Mouse (Mus musculus): ENCODE results near the gene Nipa1. TPM values are rescaled to one million over a fixed set of nuclear protein-coding genes. Genes with fewer than 3 reads are reported as not detected.
A peak's percentile ranks its signal among the peaks of the same experiment; 100 is the strongest.

Gene Nipa1
- polyA plus RNA-seq, 1 experiment: 5.5 TPM

- Histone ChIP-seq H3K27ac (replicated peaks; ENCODE audit: low read depth, low read length) (no peak overlapping the region), H3K4me1 (ENCODE audit: control insufficient read depth, insufficient read depth, insufficient read length, low read length) (no peaks in the 10 kb centered on the region), H3K4me3 (ENCODE audit: insufficient read depth, low read depth, low read length) (no peak overlapping the region)
Observed at GRCm38 (mm10) chr7:55982010-55982700, 37.6 kb downstream of the Nipa1 start.

GRCm38 (mm10) chr7:55981511-55981910 lies 38.2 kb downstream of the Nipa1 start:
- H3K4me1 ChIP-seq (ENCODE audit: control insufficient read depth, insufficient read depth, insufficient read length, low read length): no peaks in the 10 kb centered on the region

GRCm38 (mm10) chr7:55974429-55974828 lies 45.3 kb downstream of the Nipa1 start:
- Histone ChIP-seq H3K27ac (replicated peaks; ENCODE audit: low read depth, low read length) (no peak overlapping the region), H3K4me3 (ENCODE audit: insufficient read depth, low read depth, low read length) (no peak overlapping the region), H3K4me1 (ENCODE audit: control insufficient read depth, insufficient read depth, insufficient read length, low read length) (no peaks in the 10 kb centered on the region)

More at GRCm38 (mm10) chr7:55981511-55981910, 38.2 kb downstream of the Nipa1 start:
- Histone ChIP-seq H3K27ac (replicated peaks; ENCODE audit: low read depth, low read length) (no peak overlapping the region), H3K4me3 (ENCODE audit: insufficient read depth, low read depth, low read length) (no peak overlapping the region)

- H3K4me1 ChIP-seq (ENCODE audit: control insufficient read depth, insufficient read depth, insufficient read length, low read length): no peaks in the 10 kb centered on the region
- H3K4me3 ChIP-seq (ENCODE audit: insufficient read depth, low read depth, low read length): no peak overlapping the region
- 0 out of 2 replicates have a peak overlapping the region, but pooled peaks have one; percentile 43 for H3K27ac ChIP-seq (replicated peaks; ENCODE audit: low read depth, low read length)
Observed at GRCm38 (mm10) chr7:55969415-55969814, 50.3 kb downstream of the Nipa1 start.

GRCm38 (mm10) chr7:55968258-55968901 lies 51.4 kb downstream of the Nipa1 start:
- H3K4me1 ChIP-seq (ENCODE audit: control insufficient read depth, insufficient read depth, insufficient read length, low read length): no peaks in the 10 kb centered on the region
- peak overlapping the region; percentile 58 for H3K4me3 ChIP-seq (ENCODE audit: insufficient read depth, low read depth, low read length)
- peak overlapping the region; percentile 45 for H3K27ac ChIP-seq (replicated peaks; ENCODE audit: low read depth, low read length)

GRCm38 (mm10) chr7:55966866-55967460 lies 52.8 kb downstream of the Nipa1 start:
- Histone ChIP-seq H3K27ac (replicated peaks; ENCODE audit: low read depth, low read length) (no peak overlapping the region), H3K4me1 (ENCODE audit: control insufficient read depth, insufficient read depth, insufficient read length, low read length) (peaks cover 3% of the 10 kb centered on the region; the same call in 1 of the 2 replicates), H3K4me3 (ENCODE audit: insufficient read depth, low read depth, low read length) (no peak overlapping the region)

GRCm38 (mm10) chr7:55962004-55962908 lies 57.5 kb downstream of the Nipa1 start, which contains the start of gene Nipa2:
TSS of gene Nipa2 (minus strand) at chr7:55962476.
- Histone ChIP-seq H3K27ac (replicated peaks; ENCODE audit: low read depth, low read length) (peak within 1 kb of the TSS; percentile 91), H3K4me3 (ENCODE audit: insufficient read depth, low read depth, low read length) (peak within 1 kb of the TSS; percentile 97)

GRCm38 (mm10) chr7:55960506-55960905 lies 59.2 kb downstream of the Nipa1 start:
- Histone ChIP-seq H3K4me3 (ENCODE audit: insufficient read depth, low read depth, low read length) (no peak overlapping the region), H3K4me1 (ENCODE audit: control insufficient read depth, insufficient read depth, insufficient read length, low read length) (peaks cover 3% of the 10 kb centered on the region; the same call in 1 of the 2 replicates), H3K27ac (replicated peaks; ENCODE audit: low read depth, low read length) (no peak overlapping the region)

More at GRCm38 (mm10) chr7:55962004-55962908, 57.5 kb downstream of the Nipa1 start, which contains the start of gene Nipa2:
- H3K4me1 ChIP-seq (ENCODE audit: control insufficient read depth, insufficient read depth, insufficient read length, low read length): peaks cover 3% of the 10 kb centered on the region; the same call in 1 of the 2 replicates

GRCm38 (mm10) chr7:55959801-55960200 lies 60.0 kb downstream of the Nipa1 start:
- no peak overlapping the region for H3K27ac ChIP-seq (replicated peaks; ENCODE audit: low read depth, low read length)
- H3K4me3 ChIP-seq (ENCODE audit: insufficient read depth, low read depth, low read length): no peak overlapping the region
- H3K4me1 ChIP-seq (ENCODE audit: control insufficient read depth, insufficient read depth, insufficient read length, low read length): peaks cover 3% of the 10 kb centered on the region; the same call in 1 of the 2 replicates

GRCm38 (mm10) chr7:55957916-55958315 lies 61.8 kb downstream of the Nipa1 start:
- no peak overlapping the region for H3K4me3 ChIP-seq (ENCODE audit: insufficient read depth, low read depth, low read length)
- H3K27ac ChIP-seq (replicated peaks; ENCODE audit: low read depth, low read length): no peak overlapping the region
- H3K4me1 ChIP-seq (ENCODE audit: control insufficient read depth, insufficient read depth, insufficient read length, low read length): no peaks in the 10 kb centered on the region; the same call in 1 of the 2 replicates

- Histone ChIP-seq H3K4me3 (ENCODE audit: insufficient read depth, low read depth, low read length) (no peak overlapping the region), H3K27ac (replicated peaks; ENCODE audit: low read depth, low read length) (no peak overlapping the region), H3K4me1 (ENCODE audit: control insufficient read depth, insufficient read depth, insufficient read length, low read length) (no peaks in the 10 kb centered on the region; the same call in 1 of the 2 replicates)
Observed at GRCm38 (mm10) chr7:55957178-55957577, 62.6 kb downstream of the Nipa1 start.

- H3K4me3 ChIP-seq (ENCODE audit: insufficient read depth, low read depth, low read length): no peak overlapping the region
- no peak overlapping the region for H3K27ac ChIP-seq (replicated peaks; ENCODE audit: low read depth, low read length)
- no peaks in the 10 kb centered on the region; the same call in 1 of the 2 replicates for H3K4me1 ChIP-seq (ENCODE audit: control insufficient read depth, insufficient read depth, insufficient read length, low read length)
Observed at GRCm38 (mm10) chr7:55956054-55956453, 63.7 kb downstream of the Nipa1 start.

- H3K27ac ChIP-seq (replicated peaks; ENCODE audit: low read depth, low read length): no peak overlapping the region
- no peak overlapping the region for H3K4me3 ChIP-seq (ENCODE audit: insufficient read depth, low read depth, low read length)
- H3K4me1 ChIP-seq (ENCODE audit: control insufficient read depth, insufficient read depth, insufficient read length, low read length): no peaks in the 10 kb centered on the region
Observed at GRCm38 (mm10) chr7:55938341-55938740, 81.4 kb downstream of the Nipa1 start.

- H3K4me3 ChIP-seq (ENCODE audit: insufficient read depth, low read depth, low read length): no peak overlapping the region
- H3K4me1 ChIP-seq (ENCODE audit: control insufficient read depth, insufficient read depth, insufficient read length, low read length): no peaks in the 10 kb centered on the region
- H3K27ac ChIP-seq (replicated peaks; ENCODE audit: low read depth, low read length): no peak overlapping the region
Observed at GRCm38 (mm10) chr7:55935025-55935424, 84.7 kb downstream of the Nipa1 start.
